Mouse (Mus musculus) liver, postnatal 0 days (tissue): Measurements from ENCODE around the gene Slc43a2. TPM values are rescaled to one million over a fixed set of nuclear protein-coding genes. Genes with fewer than 3 reads are reported as not detected.

ENCODE experiments used
- ATAC-seq: fragments of 200-750 bp; cut with Nextera tagmentation; 2 replicates; pipeline ENCODE4 v1.8.0; 2017; ENCODE audit warnings: mild to moderate bottlenecking, moderate library complexity
- DNase-seq: peaks from one replicate; pipeline ENCODE4 v3.0.0-alpha.2; 2016
- H3K27ac ChIP-seq: fragments of 300-500 bp; sonication (generic); 2 replicates; pipeline ENCODE4 v1.5.1; 2014; ENCODE audit warnings: antibody characterized with exemption, moderate library complexity, mild to moderate bottlenecking, low read depth
- H3K27me3 ChIP-seq: fragments of 300-500 bp; sonication (generic); 2 replicates; pipeline ENCODE4 v1.6.1; 2014; ENCODE audit warnings: low read length, control low read depth, mixed read lengths; ENCODE audit not compliant: insufficient read depth
- H3K36me3 ChIP-seq: fragments of 300-500 bp; sonication (generic); replicated peaks from 2 replicates; pipeline ENCODE4 v1.6.1; 2014; ENCODE audit warnings: mild to moderate bottlenecking, control low read depth, low read length, moderate library complexity, mixed read lengths; ENCODE audit not compliant: insufficient read depth
- H3K4me1 ChIP-seq: fragments of 300-500 bp; sonication (generic); 2 replicates; pipeline ENCODE4 v1.6.1; 2014; ENCODE audit warnings: antibody characterized with exemption, mild to moderate bottlenecking, control low read depth; ENCODE audit not compliant: insufficient read depth
- H3K4me2 ChIP-seq: fragments of 300-500 bp; sonication (generic); 2 replicates; pipeline ENCODE4 v1.6.1; 2014; ENCODE audit warnings: low read depth, mild to moderate bottlenecking, low read length, moderate library complexity, mixed read lengths
- H3K4me3 ChIP-seq: fragments of 300-500 bp; sonication (generic); 2 replicates; pipeline ENCODE4 v1.5.1; 2014; ENCODE audit warnings: low read depth, low read length
- H3K9ac ChIP-seq: fragments of 300-500 bp; sonication (generic); replicated peaks from 2 replicates; pipeline ENCODE4 v1.6.1; 2014; ENCODE audit warnings: mild to moderate bottlenecking, moderate library complexity
- H3K9me3 ChIP-seq: fragments of 300-500 bp; sonication (generic); 2 replicates; pipeline ENCODE4 v1.6.1; 2016; ENCODE audit warnings: mild to moderate bottlenecking, control low read depth, low read length, mixed read lengths
- CTCF ChIP-seq: sonication (generic); IDR thresholded peaks from 2 replicates; pipeline ENCODE4 v1.5.1; 2016; ENCODE audit warnings: antibody characterized with exemption, low read depth
- EP300 ChIP-seq: IDR thresholded peaks from 2 replicates; pipeline ENCODE4 v1.6.1; 2016; ENCODE audit warnings: antibody characterized with exemption, low read depth, mild to moderate bottlenecking
- WGBS: fragments of 180-500 bp; shearing (Covaris S2); extraction: QIAGEN DNeasy Blood & Tissue Kit; methylation state at CpG from one replicate; pipeline ENCODE4 v1.1.7; 2014; ENCODE audit not compliant: insufficient replicate concordance; 5-methylcytosine and 5-hydroxymethylcytosine counted together
- polyA plus RNA-seq: library from polyadenylated mRNA; unstranded; fragments of >200 nt; fragmentation: Nextera tagmentation; extraction: Ambion mirVana; gene quantifications from 2 replicates; pipeline ENCODE4 v1.2.1, GENCODE M21; 2015

The Slc43a2 gene
- polyA plus RNA-seq, 1 experiment from 2014 or later, result 7.2 TPM

DNA sequence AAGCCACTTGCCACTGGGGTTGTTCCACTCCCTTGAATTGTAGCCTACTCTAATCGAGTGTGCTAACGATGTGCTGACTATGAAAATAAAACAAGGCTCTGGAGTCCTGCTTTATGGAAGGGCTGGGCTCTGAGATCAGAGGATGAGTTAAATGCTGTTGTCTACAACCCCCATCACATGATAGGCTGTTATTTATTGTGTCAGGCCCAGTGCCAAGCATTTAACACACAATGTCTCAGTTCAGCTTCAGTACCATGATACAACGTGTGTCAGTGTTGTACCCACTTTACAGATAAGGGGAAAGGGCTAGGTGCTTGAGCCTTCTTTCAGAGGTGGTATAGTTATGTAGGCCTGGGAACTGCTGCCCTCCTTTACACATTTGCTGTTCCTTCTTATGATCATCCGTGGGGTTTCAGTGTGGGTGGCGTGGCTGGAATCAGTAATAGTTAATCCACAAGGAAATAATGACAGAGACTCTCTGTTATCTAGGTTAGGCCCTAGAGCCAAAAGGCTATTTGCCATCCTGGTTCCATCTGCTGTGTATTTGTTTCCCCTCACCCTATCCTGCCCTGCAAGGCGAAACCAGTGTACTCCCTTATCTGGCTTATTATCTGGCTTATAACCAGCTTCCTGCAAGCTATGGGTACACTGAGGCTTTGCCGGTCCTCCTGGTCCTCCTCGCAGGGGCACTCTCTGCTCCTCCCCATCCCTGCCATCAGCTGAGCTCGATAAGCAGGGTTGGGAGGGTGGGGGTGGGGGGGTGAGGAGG is 36.0 kb downstream of the Slc43a2 start:
- Histone ChIP-seq H3K36me3 (0 out of 2 replicates have a peak, but pooled peaks cover 10% of the 10 kb centered on the region), H3K9me3 (no peaks in the 10 kb centered on the region), H3K27ac (no peak overlapping the region), H3K9ac (no peak overlapping the region), H3K27me3 (no peaks in the 10 kb centered on the region), H3K4me3 (no peak overlapping the region), H3K4me1 (peaks cover 23% of the 10 kb centered on the region), H3K4me2 (no peak overlapping the region)
- DNase-seq (no peak), ATAC-seq (no peak)
- TF ChIP-seq EP300, result no peak
- TF ChIP-seq CTCF, result no peak
- 52% methylated on average over 9 of the region's 9 CpGs for WGBS

DNA sequence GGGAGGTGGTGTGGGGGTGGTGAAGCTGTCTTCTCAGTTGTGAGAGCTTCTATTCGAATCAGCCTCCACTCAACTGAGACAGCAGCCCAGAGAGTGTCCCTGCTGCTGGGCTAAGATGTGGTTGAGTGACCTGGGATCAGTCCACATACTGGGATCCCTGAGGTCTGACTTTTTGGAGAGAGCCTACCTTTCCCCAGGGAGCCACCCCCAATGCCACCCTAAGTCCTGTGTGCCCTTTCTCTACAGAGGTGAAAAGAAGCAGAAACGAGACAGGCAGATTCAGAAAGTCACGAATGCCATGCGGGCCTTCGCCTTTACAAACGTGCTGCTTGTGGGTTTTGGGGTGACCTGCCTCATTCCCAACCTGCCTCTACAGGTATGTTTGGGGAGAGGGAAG is 36.6 kb downstream of the Slc43a2 start:
- peaks cover 29% of the 10 kb centered on the region for H3K4me1 ChIP-seq
- no peak for TF ChIP-seq EP300
- no peak for TF ChIP-seq CTCF
- ATAC-seq (no peak), DNase-seq (no peak)
- WGBS, result 78% methylated on average over 6 of the region's 6 CpGs
- no peaks in the 10 kb centered on the region for H3K9me3 ChIP-seq
- H3K4me3 ChIP-seq, result no peak overlapping the region
- 0 out of 2 replicates have a peak, but pooled peaks cover 9% of the 10 kb centered on the region for H3K36me3 ChIP-seq
- H3K4me2 ChIP-seq, result no peak overlapping the region
- no peak overlapping the region for H3K9ac ChIP-seq
- H3K27ac ChIP-seq, result no peak overlapping the region
- 0 out of 2 replicates have a peak, but pooled peaks cover 4% of the 10 kb centered on the region for H3K27me3 ChIP-seq

DNA sequence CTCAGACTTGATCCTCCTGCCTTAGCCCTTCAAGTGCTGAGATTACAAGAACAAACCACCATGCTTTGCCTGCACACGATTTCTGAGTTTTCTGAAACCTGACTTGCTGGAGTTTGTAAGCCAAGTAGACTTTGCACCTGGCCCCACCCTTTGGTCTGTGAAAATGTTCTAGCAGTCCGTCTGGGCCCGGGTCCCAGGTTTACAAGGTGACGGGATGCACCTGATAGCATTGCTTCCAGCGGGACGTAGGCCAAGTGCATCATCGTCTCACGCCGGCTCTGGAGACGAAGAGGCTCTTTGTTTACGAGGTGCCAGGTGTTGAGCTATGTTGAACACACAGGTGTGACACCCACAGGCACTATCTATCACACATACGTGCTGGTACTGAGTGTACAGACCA is 37.5 kb downstream of the Slc43a2 start:
- Histone ChIP-seq H3K27me3 (0 out of 2 replicates have a peak, but pooled peaks cover 4% of the 10 kb centered on the region), H3K4me2 (no peak overlapping the region), H3K4me3 (no peak overlapping the region), H3K9me3 (no peaks in the 10 kb centered on the region), H3K27ac (no peak overlapping the region), H3K9ac (no peak overlapping the region), H3K36me3 (0 out of 2 replicates have a peak, but pooled peaks cover 6% of the 10 kb centered on the region), H3K4me1 (peaks cover 27% of the 10 kb centered on the region)
- TF ChIP-seq CTCF (no peak), EP300 (no peak)
- 85% methylated on average over 12 of the region's 12 CpGs for WGBS
- ATAC-seq, result no peak
- DNase-seq, result no peak

DNA sequence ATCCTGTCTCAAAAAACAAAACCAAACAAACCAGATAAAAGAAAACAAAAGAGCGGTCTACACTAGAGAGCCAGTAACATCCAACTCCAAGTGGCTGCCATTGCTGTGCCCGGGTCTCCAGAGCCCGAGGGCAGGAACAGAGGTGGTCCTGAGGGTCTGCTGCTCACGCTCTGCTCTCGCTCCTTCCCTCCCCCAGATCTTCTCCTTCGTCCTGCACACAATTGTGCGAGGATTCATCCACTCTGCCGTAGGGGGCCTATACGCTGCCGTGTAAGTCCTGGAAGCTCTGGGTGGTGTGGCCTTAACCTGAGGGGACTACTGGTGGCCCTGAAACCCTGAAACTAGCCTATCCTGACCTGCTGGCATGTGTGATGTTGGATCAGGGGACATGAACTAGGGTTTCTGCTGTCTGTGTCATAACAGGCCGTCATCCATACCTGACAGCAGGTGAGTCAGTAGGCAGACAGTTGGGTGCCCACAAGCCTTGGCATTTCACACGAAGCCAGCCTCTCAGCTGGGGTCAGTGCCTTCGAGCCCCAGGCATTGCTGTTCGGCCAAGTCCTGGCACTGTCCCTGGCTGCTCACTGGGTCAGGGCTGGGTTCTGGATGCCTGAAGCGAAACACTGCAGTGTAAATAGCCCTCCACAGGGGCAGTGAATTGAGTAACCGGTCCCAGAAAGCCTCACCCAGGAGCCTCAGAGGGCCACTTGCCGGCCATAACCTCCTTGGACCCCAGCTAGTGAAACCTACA is 39.1 kb downstream of the Slc43a2 start:
- H3K4me1 ChIP-seq, result peaks cover 23% of the 10 kb centered on the region
- H3K27ac ChIP-seq, result peak overlapping the region; percentile 55; the same call in 1 of the 2 replicates
- H3K27me3 ChIP-seq, result 0 out of 2 replicates have a peak, but pooled peaks cover 4% of the 10 kb centered on the region
- 80% methylated on average over 17 of the region's 17 CpGs for WGBS
- no peaks in the 10 kb centered on the region for H3K9me3 ChIP-seq
- H3K9ac ChIP-seq, result no peak overlapping the region
- no peak overlapping the region for H3K4me3 ChIP-seq
- 0 out of 2 replicates have a peak, but pooled peaks cover 6% of the 10 kb centered on the region for H3K36me3 ChIP-seq
- TF ChIP-seq CTCF, result no peak
- no peak for TF ChIP-seq EP300
- DNase-seq (no peak), ATAC-seq (no peak)
- no peak overlapping the region for H3K4me2 ChIP-seq

DNA sequence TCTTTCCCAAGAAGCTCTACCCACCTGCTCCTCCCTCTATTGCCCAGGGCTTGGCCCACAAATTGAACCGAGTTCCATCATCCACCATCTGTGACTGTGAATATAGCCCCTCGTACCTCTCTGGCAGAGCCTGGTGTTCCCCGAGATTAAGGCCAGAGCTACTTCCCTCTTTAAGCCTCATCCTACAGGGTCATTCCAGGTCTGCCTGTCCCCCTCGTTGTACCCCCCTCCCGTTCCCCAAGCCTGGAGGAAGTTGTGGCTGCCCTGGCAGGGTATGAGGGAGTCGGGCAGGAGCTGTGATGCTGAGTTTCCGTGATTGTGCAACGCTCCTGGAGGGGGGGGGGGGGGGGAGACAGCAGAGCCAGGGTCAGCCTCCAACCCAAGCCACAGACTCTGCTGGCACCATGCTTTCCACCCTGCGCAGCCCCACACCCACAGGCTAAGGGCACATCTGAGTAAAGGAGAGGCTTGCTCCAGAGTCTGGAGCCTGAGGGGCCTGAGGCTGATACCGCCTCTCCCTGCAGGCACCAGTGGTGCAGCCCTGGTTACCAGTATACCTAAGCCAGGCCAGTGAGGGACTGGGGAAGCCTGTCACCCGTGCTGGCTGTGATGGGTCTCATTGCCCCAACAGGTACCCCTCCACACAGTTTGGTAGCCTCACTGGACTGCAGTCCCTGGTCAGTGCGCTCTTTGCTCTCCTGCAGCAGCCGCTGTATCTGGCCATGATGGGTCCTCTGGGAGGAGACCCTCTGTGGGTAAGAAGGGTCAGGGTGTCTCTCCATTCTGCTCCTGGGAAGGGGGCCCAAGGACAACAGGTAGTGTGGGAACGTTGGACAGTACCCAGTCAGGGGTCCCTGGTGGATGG is 39.9 kb downstream of the Slc43a2 start:
- H3K4me1 ChIP-seq, result peaks cover 23% of the 10 kb centered on the region
- no peak overlapping the region for H3K9ac ChIP-seq
- H3K9me3 ChIP-seq, result no peaks in the 10 kb centered on the region
- 39% methylated on average over 11 of the region's 14 CpGs for WGBS
- no peak overlapping the region for H3K4me2 ChIP-seq
- TF ChIP-seq EP300, result 0 out of 2 replicates have a peak, but pooled peaks have one; percentile 26
- TF ChIP-seq CTCF, result no peak
- 0 out of 2 replicates have a peak, but pooled peaks cover 4% of the 10 kb centered on the region for H3K27me3 ChIP-seq
- H3K4me3 ChIP-seq, result no peak overlapping the region
- DNase-seq, result peak; percentile 64
- ATAC-seq, result peak; percentile 51
- peak overlapping the region; percentile 55; the same call in 1 of the 2 replicates for H3K27ac ChIP-seq
- H3K36me3 ChIP-seq, result 0 out of 2 replicates have a peak, but pooled peaks cover 6% of the 10 kb centered on the region
